Mouse (Mus musculus) frontal cortex, postnatal 36 days (tissue): ENCODE results near the gene Ndufaf3.
"Not testable (repeated sequence)": the region's sequence is repeated elsewhere in the genome, so short reads cannot be mapped to it uniquely, and the experiment has no call there.

ENCODE experiments used
- DNase-seq, 2 experiments: peaks; one replicate each; pipeline ENCODE4 v3.0.0; 2022; ENCODE audit warnings: low spot score in 2 of 2

Gene Ndufaf3

GRCm38 (mm10) chr9:108566815-108567776 is at the start of gene Ndufaf3:
TSS of gene Ndufaf3 (minus strand) at chr9:108567434.
- peak; percentile 96 for DNase-seq

DNA sequence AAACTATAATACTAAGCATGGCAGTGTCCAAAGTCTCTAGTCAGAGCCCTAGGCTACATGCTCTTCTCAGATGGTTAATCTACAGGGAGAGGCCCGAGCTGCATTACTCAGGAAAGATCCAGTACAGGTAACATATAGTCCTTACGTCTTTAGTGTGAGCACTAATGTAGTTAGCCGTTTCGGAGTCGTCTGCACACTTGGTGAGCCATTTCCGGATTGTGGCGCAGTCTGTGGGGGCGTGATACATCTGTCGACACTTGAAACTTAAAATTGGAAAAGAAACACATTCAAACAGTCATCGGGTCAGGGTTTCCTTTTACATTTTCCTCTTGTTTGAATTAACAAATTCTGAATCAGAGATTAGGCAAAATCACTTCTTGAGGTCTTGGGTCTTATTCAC is 44.3 kb upstream of the Ndufaf3 start:
- DNase-seq = peak; percentile 42 to 61

- no peak for DNase-seq
Observed at GRCm38 (mm10) chr9:108608889-108609288, 41.7 kb upstream of the Ndufaf3 start.

GRCm38 (mm10) chr9:108607929-108608328 is 40.7 kb upstream of the Ndufaf3 start:
- not testable (repeated sequence) for DNase-seq

GRCm38 (mm10) chr9:108601986-108602385 is 34.8 kb upstream of the Ndufaf3 start:
- no peak for DNase-seq

GRCm38 (mm10) chr9:108600011-108600410 is 32.8 kb upstream of the Ndufaf3 start:
- DNase-seq = no peak

DNA sequence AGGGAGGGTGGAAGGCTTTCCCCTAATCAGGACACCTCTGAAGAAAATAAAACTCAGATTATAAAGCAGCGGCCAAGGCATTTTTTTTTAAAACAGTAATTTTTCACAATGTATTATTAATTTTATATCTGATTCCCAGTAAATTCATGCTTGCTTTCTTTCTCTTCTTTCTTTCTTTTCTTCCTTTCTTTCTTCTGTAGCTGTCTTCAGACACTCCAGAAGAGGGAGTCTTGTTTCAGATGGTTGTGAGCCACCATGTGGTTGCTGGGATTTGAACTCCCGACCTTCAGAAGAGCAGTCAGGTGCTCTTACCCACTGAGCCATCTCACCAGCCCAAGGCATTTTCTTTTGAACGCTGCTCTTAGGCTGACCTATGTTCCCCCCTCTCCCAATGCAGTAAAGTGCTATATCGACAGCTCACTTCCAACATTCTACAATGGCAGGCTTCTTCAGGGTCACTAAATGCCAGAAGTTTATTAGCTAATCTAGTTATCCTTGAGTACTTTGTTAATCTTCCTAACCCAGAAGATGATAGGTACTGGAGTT is 31.9 kb upstream of the Ndufaf3 start:
- DNase-seq = no peak

DNA sequence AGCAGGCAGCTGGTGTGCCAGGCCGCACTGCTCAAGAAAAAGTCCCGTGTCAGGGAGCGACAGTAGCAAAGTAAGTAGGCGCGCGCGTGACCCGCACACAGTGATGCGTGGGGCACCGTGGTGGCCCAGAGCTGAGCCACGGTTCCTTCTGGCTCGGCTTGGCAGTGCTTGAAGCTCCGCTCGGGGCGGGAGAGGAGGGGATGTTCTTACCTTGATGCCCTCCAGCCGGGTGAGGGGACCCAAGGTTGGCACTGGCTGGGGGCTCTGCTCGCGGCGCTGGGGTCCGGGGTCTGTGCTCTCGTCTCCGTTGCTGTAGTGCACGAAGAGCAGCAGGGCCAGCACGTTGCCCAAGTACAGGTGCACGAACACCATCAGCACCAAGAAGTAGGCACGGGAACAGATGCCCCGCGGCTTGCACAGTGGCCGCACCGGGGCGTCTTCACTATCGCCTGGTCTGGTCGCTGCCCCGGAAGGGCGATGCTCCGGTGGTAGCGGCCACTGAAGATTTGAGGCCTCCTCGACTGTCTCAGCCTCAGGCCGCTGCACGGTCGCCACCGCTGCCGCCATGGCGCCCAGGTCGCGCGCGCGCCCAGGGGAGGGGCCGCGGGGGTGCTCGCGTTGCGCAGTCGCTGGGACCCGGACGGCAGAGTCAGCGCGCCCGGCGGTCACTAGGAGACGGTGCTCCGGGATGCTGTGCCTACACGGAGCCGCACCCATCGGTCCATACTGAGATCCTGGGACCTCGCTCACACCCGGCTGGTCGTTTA is 29.9 kb upstream of the Ndufaf3 start, which contains the start of gene P4htm:
Gene P4htm (minus strand): TSS at position 670 of the 767 bp plus-strand sequence.
- DNase-seq = peak; percentile 79 to 84

GRCm38 (mm10) chr9:108594354-108594753 is 27.1 kb upstream of the Ndufaf3 start:
- DNase-seq = no peak

DNA sequence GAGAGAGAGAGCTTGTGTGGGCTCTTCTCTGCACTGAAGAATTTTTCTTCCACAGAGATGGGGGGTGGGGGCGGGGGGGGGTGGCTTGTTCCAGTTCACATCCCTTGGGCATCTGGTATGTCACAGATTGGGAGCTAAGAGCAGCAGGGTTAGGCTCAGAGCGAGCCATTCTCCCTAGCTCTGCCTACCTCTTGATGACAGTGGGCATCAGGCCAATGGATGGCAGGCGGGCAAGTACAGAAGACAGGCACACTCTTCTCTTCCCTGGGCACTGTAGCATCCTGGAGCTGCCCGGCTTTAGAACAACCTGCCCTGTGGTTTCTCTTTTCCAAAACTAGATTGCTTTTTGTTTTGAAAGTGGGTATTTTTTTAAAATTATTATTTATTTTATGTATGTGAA is 24.2 kb upstream of the Ndufaf3 start:
- no peak for DNase-seq

GRCm38 (mm10) chr9:108589229-108589628 is 22.0 kb upstream of the Ndufaf3 start:
- DNase-seq = no peak

DNA sequence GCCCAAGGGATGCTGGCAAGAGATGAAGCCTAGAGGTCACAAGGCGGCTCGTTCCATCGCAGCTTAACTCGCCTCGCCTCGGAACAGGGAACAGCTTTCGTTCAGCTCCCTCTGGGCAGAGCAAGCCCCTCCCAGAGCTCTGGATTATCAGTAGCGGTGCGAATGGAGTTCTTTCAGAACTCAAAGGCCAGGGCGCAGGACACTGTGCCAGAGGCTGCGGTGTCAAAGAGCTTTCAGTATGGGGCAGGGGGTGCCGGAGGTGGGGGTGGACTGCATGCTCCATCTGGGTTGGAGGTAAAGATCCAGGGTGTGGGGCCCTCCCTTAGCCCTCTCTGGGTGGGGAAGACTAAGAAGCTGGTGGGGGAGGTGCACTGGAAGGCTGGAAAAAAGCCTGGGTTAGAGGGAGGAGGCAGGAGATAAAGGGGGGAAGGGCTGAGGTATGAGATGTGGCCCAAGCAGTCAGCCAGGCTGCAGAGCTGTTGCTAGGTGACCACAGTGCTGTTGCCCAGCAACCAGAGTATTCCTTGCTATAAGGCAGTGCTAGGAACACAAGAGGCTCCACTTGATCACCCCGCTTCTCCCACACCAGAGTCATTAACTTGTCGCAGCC is 20.4 kb upstream of the Ndufaf3 start:
- DNase-seq = peak; percentile 83 to 92

DNA sequence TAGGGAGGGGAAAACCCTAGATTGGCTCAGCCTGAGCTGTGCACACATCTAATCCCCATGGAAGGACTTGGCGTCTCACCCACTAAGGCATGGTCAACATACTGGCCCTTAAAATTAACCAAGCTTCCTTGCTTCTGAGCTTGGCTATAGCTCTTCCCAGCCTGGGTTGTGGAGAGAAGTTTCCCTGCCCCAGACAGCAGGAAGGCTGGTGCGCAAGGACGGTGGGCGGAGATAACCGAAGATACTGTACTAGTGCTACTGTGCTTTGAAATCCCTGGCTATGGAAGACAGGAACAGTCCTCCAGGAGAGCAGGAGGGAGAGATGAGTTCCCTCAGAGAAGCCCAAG is 12.1 kb upstream of the Ndufaf3 start:
- no peak for DNase-seq

DNA sequence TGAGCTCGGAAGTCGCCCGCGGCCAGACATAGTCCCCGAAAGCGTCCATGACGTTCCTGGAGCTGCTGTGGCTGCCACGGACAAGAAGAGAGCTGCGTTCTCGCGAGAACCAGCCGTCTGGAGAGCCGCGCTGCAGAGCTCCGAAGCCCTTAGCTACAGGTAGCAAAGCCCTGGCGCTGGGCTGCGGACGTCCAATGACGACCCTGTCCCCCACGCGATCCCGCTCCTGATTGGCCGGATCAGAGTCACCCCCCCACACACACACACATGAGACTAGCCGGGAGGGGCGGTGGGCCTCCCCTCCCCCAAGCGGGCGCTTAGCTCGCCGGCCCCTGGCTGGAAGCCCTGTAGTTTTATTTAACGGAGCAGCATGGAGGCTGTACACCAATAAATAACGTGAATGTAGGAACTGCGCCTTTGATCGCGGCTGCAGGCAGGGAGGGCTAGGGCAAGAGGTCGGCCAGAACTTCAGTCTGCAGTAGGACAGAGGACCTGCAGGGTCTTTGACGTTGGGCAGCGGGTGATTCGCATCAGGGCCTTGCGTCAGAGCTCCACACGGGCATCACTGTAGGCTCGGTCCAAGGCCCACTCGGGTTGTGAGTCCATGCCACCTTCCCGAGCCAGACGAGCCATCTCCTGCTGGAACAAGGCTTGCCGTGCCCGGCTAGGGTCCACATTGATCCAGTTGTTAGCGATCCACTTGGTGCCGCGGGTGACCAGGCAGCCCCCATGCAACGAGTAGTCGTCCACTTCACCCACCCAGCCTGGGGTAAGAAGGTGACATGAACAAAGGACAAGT is 11.5 kb upstream of the Ndufaf3 start, which contains the start of gene Wdr6:
Gene Wdr6 (minus strand): TSS at position 195 of the 799 bp plus-strand sequence.
- peak; percentile 80 to 91 for DNase-seq

DNA sequence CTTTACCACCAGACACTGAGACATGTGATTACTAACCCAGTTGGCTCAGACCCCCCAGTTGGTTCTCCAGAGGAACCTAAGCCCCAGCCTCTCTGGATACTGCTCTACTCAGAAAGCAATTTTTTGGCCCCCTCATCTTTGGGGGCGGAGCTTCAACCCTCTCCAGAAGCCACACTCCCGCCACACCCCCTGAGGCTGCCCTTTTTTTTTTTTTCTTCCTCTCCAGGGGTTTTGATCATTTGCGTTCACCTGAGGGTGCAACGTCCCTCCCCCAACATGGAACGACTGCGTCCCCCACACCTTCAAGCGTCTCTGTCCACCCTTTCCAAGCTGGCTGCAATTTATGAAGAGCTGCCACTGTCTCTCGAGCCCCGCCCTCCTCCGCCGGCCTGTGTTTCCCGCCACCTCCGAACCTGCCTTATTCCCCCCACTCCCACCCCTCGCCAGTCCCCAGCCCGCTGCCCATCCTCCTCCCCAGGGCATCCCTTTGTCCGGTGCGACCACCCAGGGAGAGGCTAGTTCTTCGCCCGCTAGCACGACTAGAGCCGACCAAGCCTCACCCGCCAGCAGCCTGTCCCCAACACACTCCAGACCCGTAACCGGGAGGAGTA is 10.8 kb upstream of the Ndufaf3 start:
- peak in 1 of 2 experiments; percentile 49 for DNase-seq

DNA sequence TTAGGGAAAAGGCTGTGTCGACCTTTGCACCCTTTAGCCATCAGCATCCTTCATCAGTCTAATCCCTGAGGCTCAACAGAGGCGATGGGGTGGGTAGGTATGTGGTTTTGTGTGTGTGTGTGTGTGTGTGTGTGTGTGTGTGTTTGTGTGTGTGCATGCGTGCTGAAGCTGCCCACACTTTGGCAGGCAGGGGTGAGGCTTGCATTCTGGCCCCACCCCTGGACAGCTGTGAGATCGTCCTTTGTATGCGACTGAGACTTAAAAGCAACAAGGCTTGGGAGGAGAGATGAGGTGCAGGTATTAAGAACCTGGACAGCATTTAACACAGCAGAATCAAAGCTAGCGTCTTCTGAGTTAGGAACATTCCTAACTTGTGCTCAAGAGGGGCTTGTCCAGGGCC is 9.8 kb upstream of the Ndufaf3 start:
- no peak for DNase-seq

GRCm38 (mm10) chr9:108575321-108576297 is 8.4 kb upstream of the Ndufaf3 start:
- no peak for DNase-seq

DNA sequence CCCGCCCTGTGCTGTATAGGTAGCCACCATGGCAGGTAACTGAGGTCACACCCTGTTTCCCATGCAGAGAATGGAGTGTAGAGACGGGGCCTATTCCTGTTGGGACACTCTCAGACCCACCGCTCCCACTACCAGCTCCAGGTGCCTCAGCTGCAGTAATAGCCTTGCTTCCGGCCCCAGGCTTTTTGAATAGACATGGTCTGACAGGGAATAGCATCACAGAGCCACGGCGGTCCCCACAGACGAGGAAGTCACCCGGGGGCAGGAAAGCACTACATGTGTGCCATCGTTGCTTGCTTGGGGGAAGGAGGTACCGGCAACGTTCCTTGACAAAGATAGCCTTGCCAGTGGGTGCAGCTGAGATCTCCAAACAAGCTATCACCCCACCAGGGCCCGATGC is 7.7 kb upstream of the Ndufaf3 start:
- no peak for DNase-seq
